Mouse (Mus musculus) heart, embryonic 14.5 days (tissue): ENCODE results near the gene Prpf38b. TPM values are rescaled to one million over a fixed set of nuclear protein-coding genes. Genes with fewer than 3 reads are reported as not detected.

ENCODE experiments used
- ATAC-seq: fragments of 200-750 bp; cut with Nextera tagmentation; 2 replicates; pipeline ENCODE4 v1.8.0; 2017; ENCODE audit warnings: low read depth, moderate TSS enrichment; ENCODE audit not compliant: insufficient number of reproducible peaks, insufficient read depth, low FRiP score
- H3K27ac ChIP-seq, 2 experiments: fragments of 200-500 bp in 1 of 2; fragments of 300-500 bp in 1 of 2; sonication (generic) in 1 of 2; replicated peaks in 1 of 2; 2 replicates each; pipeline ENCODE4 v1.5.1; 2012 to 2014; ENCODE audit warnings: low read depth in 2 of 2, low read length in 2 of 2, control low read depth in 1 of 2, mild to moderate bottlenecking in 1 of 2, mixed read lengths in 1 of 2; ENCODE audit not compliant: control insufficient read depth in 1 of 2, insufficient read depth in 1 of 2
- H3K27me3 ChIP-seq: fragments of 300-500 bp; sonication (generic); 2 replicates; pipeline ENCODE4 v1.6.1; 2014; ENCODE audit warnings: mild to moderate bottlenecking, low read length, control low read depth; ENCODE audit not compliant: control insufficient read depth, insufficient read depth
- H3K36me3 ChIP-seq: fragments of 300-500 bp; sonication (generic); 2 replicates; pipeline ENCODE4 v1.6.1; 2014; ENCODE audit warnings: mild to moderate bottlenecking, control low read depth, low read length, mixed read lengths; ENCODE audit not compliant: control insufficient read depth, insufficient read depth
- H3K4me1 ChIP-seq, 2 experiments: fragments of 200-500 bp in 1 of 2; fragments of 300-500 bp in 1 of 2; sonication (generic) in 1 of 2; 2 replicates each; pipeline ENCODE4 v1.6.1; 2012 to 2014; ENCODE audit warnings: low read length in 2 of 2, control low read depth in 1 of 2, mixed read lengths in 1 of 2; ENCODE audit not compliant: control insufficient read depth in 2 of 2, insufficient read depth in 2 of 2
- H3K4me2 ChIP-seq: fragments of 300-500 bp; sonication (generic); 2 replicates; pipeline ENCODE4 v1.6.1; 2014; ENCODE audit warnings: mild to moderate bottlenecking, low read length
- H3K4me3 ChIP-seq, 2 experiments: fragments of 200-500 bp in 1 of 2; fragments of 300-500 bp in 1 of 2; sonication (generic) in 1 of 2; 2 replicates each; pipeline ENCODE4 v1.5.1; 2012 to 2014; ENCODE audit warnings: low read length in 2 of 2, mild to moderate bottlenecking in 2 of 2, control low read depth in 1 of 2, low read depth in 1 of 2, moderate library complexity in 1 of 2; ENCODE audit not compliant: control insufficient read depth in 1 of 2, insufficient read depth in 1 of 2
- H3K9ac ChIP-seq: fragments of 300-500 bp; sonication (generic); 2 replicates; pipeline ENCODE4 v1.6.1; 2014; ENCODE audit warnings: mild to moderate bottlenecking, low read length
- H3K9me3 ChIP-seq: fragments of 300-500 bp; sonication (generic); 2 replicates; pipeline ENCODE4 v1.6.1; 2016; ENCODE audit warnings: low read length, control low read depth; ENCODE audit not compliant: control insufficient read depth
- WGBS: fragments of 180-500 bp; shearing (Covaris S2); extraction: QIAGEN DNeasy Blood & Tissue Kit; methylation state at CpG from one replicate; pipeline ENCODE4 v1.1.7; 2014; 5-methylcytosine and 5-hydroxymethylcytosine counted together
- polyA plus RNA-seq: library from polyadenylated mRNA; unstranded; fragments of >200 nt; fragmentation: Nextera tagmentation; extraction: Ambion mirVana; gene quantifications from 2 replicates; pipeline ENCODE4 v1.2.1, GENCODE M21; 2014

Gene Prpf38b
- polyA plus RNA-seq, 1 experiment from 2014 or later: 37.5 TPM

GRCm38 (mm10) chr3:108857714-108858113 is 53.8 kb downstream of the Prpf38b start:
- H3K9ac ChIP-seq: no peak overlapping the region
- no peak overlapping the region for H3K4me3 ChIP-seq
- 0 out of 2 replicates have a peak overlapping the region, but pooled peaks have one; percentile 35 for H3K4me2 ChIP-seq
- H3K4me1 ChIP-seq: peaks cover 25 to 29% of the 10 kb centered on the region in 2 experiments
- H3K27me3 ChIP-seq: no peaks in the 10 kb centered on the region
- ATAC-seq: no peak
- H3K9me3 ChIP-seq: no peaks in the 10 kb centered on the region
- peak overlapping the region in 1 of 2 experiments; percentile 51; a peak in 2 of 4 replicates for H3K27ac ChIP-seq
- no peaks in the 10 kb centered on the region for H3K36me3 ChIP-seq
- WGBS: 55% methylated on average over 1 of the region's 1 CpGs

GRCm38 (mm10) chr3:108857124-108857470 is 54.4 kb downstream of the Prpf38b start:
- H3K36me3 ChIP-seq: no peaks in the 10 kb centered on the region
- H3K9ac ChIP-seq: no peak overlapping the region
- H3K9me3 ChIP-seq: no peaks in the 10 kb centered on the region
- peaks cover 25 to 29% of the 10 kb centered on the region in 2 experiments for H3K4me1 ChIP-seq
- H3K4me2 ChIP-seq: no peak overlapping the region
- 47% methylated on average over 3 of the region's 3 CpGs for WGBS
- H3K27me3 ChIP-seq: no peaks in the 10 kb centered on the region
- ATAC-seq: no peak
- no peak overlapping the region for H3K4me3 ChIP-seq
- H3K27ac ChIP-seq: no peak overlapping the region

- Histone ChIP-seq H3K4me3 (no peak overlapping the region), H3K4me2 (no peak overlapping the region), H3K27me3 (no peaks in the 10 kb centered on the region), H3K9me3 (no peaks in the 10 kb centered on the region), H3K9ac (no peak overlapping the region), H3K4me1 (peaks cover 25 to 29% of the 10 kb centered on the region in 2 experiments), H3K36me3 (no peaks in the 10 kb centered on the region), H3K27ac (no peak overlapping the region; a peak in 1 of 4 replicates)
- 69% methylated on average over 8 of the region's 8 CpGs for WGBS
- ATAC-seq: no peak
Measured at GRCm38 (mm10) chr3:108856386-108857123, 55.0 kb downstream of the Prpf38b start.

- Histone ChIP-seq H3K27ac (peak overlapping the region in 1 of 2 experiments; percentile 30; a peak in 2 of 4 replicates), H3K9ac (0 out of 2 replicates have a peak overlapping the region, but pooled peaks have one; percentile 44), H3K36me3 (no peaks in the 10 kb centered on the region), H3K9me3 (no peaks in the 10 kb centered on the region), H3K4me3 (no peak overlapping the region), H3K4me2 (no peak overlapping the region), H3K27me3 (no peaks in the 10 kb centered on the region), H3K4me1 (peaks cover 25 to 29% of the 10 kb centered on the region in 2 experiments)
- WGBS: 53% methylated on average over 10 of the region's 10 CpGs
- ATAC-seq: 0 out of 2 replicates have a peak, but pooled peaks have one; percentile 26
Measured at GRCm38 (mm10) chr3:108855864-108856263, 55.7 kb downstream of the Prpf38b start.

- no peaks in the 10 kb centered on the region for H3K27me3 ChIP-seq
- H3K9me3 ChIP-seq: no peaks in the 10 kb centered on the region
- 0 out of 2 replicates have a peak overlapping the region, but pooled peaks have one; percentile 16 for H3K4me2 ChIP-seq
- 35% methylated on average over 12 of the region's 12 CpGs for WGBS
- peak overlapping the region; percentile 44; the same call in 1 of the 2 replicates for H3K9ac ChIP-seq
- no peak overlapping the region for H3K4me3 ChIP-seq
- H3K27ac ChIP-seq: peak overlapping the region; percentile 30 to 31; a peak in 3 of 4 replicates
- H3K36me3 ChIP-seq: no peaks in the 10 kb centered on the region
- H3K4me1 ChIP-seq: peaks cover 25 to 30% of the 10 kb centered on the region in 2 experiments
- peak; percentile 27; the same call in 1 of the 2 replicates for ATAC-seq
Measured at GRCm38 (mm10) chr3:108855371-108855770, 56.2 kb downstream of the Prpf38b start.

- no peak for ATAC-seq
- no peaks in the 10 kb centered on the region for H3K27me3 ChIP-seq
- no peak overlapping the region for H3K27ac ChIP-seq
- H3K9me3 ChIP-seq: no peaks in the 10 kb centered on the region
- no peak overlapping the region for H3K4me2 ChIP-seq
- H3K4me1 ChIP-seq: peaks cover 23 to 28% of the 10 kb centered on the region in 2 experiments
- 67% methylated on average over 1 of the region's 1 CpGs for WGBS
- H3K9ac ChIP-seq: no peak overlapping the region
- no peaks in the 10 kb centered on the region for H3K36me3 ChIP-seq
- H3K4me3 ChIP-seq: no peak overlapping the region
Measured at GRCm38 (mm10) chr3:108853266-108853665, 58.3 kb downstream of the Prpf38b start.
